Mouse (Mus musculus) neutrophil, adult 65 days (primary cell): ENCODE results near the gene Nucb2. TPM values are rescaled to one million over a fixed set of nuclear protein-coding genes. Genes with fewer than 3 reads are reported as not detected.

Experiments used
- total RNA-seq: library from RNA; stranded (reverse); gene quantifications from 2 replicates; pipeline ENCODE4 v1.2.4, GENCODE M21; 2023

The Nucb2 gene
- 28.5 and 30.7 TPM in 2 replicates for total RNA-seq

GRCm38 (mm10) chr7:116503879-116504817 lies at the start of gene Nucb2:
TSS of gene Nucb2 (plus strand) at chr7:116504369.

Other genes starting within 250 kb of the Nucb2 start
- gene Plekha7, start 196.0 kb upstream of the Nucb2 start, total RNA-seq = 0.18 TPM in 1 of 2 replicates, not detected in the other
- gene Rps13, start 170.2 kb upstream of the Nucb2 start, total RNA-seq = 265 and 295 TPM in 2 replicates
- gene Pik3c2a, start 60.9 kb upstream of the Nucb2 start, total RNA-seq = 60.4 and 83.0 TPM in 2 replicates